In genomic region chr11:70621972-70622814, GRCm38 (mm10) we compare ENCODE assay signal across 10 mouse cellular contexts. TPM values are rescaled to one million over a fixed set of nuclear protein-coding genes. Genes with fewer than 3 reads are reported as not detected.
DNase-seq lines count a peak whose midpoint lies in the region; ATAC-seq and TF ChIP-seq lines count a peak whose summit lies in the region.
"Had no signal": no experiment of that assay in that cellular context is flagged by ENCODE, and none has a peak within 500 bp of the region (broad histone marks: within the 10 kb centered on the region; RNA-seq: fewer than 3 reads in every experiment).

No protein-coding gene starts in this region.

- no peak overlapping the region for H3K27ac ChIP-seq in heart, embryonic 10.5 days
- H3K27ac ChIP-seq in liver, embryonic 16.5 days (ENCODE audit: low read length), result no peak overlapping the region
- H3K27ac ChIP-seq in forebrain, embryonic 14.5 days (ENCODE audit: low read depth, low read length), result no peak overlapping the region
- H3K27ac ChIP-seq in forebrain, postnatal 0 days (ENCODE audit: low read depth, low read length), result no peak overlapping the region
- H3K27ac ChIP-seq: hindbrain, embryonic 14.5 days had no signal

- no peak for TF ChIP-seq CTCF in forebrain, postnatal 0 days (IDR thresholded peaks at IDR 0.05; ENCODE audit: low read depth)

- H3K4me3 ChIP-seq in heart, embryonic 10.5 days, result no peak overlapping the region
- no peak overlapping the region for H3K4me3 ChIP-seq in liver, embryonic 16.5 days (ENCODE audit: low read depth, low read length)
- no peak overlapping the region for H3K4me3 ChIP-seq in forebrain, embryonic 14.5 days (ENCODE audit: low read depth, low read length)
- H3K4me3 ChIP-seq in forebrain, postnatal 0 days (ENCODE audit: low read depth, low read length), result no peak overlapping the region

- H3K4me2 ChIP-seq in liver, embryonic 16.5 days (ENCODE audit: low read depth, low read length), result no peak overlapping the region
- H3K4me2 ChIP-seq in forebrain, embryonic 14.5 days (ENCODE audit: low read length), result no peak overlapping the region
- H3K4me2 ChIP-seq in forebrain, postnatal 0 days (ENCODE audit: low read depth), result no peak overlapping the region
- H3K4me2 ChIP-seq: hindbrain, embryonic 14.5 days had no signal

- 33% methylated on average over 7 of the region's 7 CpGs for WGBS in heart, embryonic 10.5 days
- 51% methylated on average over 7 of the region's 7 CpGs for WGBS in liver, embryonic 16.5 days (ENCODE audit: insufficient replicate concordance)
- WGBS in forebrain, embryonic 14.5 days, result 46% methylated on average over 7 of the region's 7 CpGs
- 42% methylated on average over 7 of the region's 7 CpGs for WGBS in forebrain, postnatal 0 days

- H3K9ac ChIP-seq in liver, embryonic 16.5 days (ENCODE audit: low read depth, low read length), result no peak overlapping the region
- H3K9ac ChIP-seq in forebrain, embryonic 14.5 days (ENCODE audit: low read length), result no peak overlapping the region; the same call in 1 of the 2 replicates
- no peak overlapping the region for H3K9ac ChIP-seq in forebrain, postnatal 0 days
- H3K9ac ChIP-seq: hindbrain, embryonic 14.5 days had no signal

- peak; percentile 70 for ATAC-seq in liver, embryonic 16.5 days (ENCODE audit: low read depth)
- no peak for ATAC-seq in forebrain, embryonic 14.5 days
- no peak for ATAC-seq in forebrain, postnatal 0 days

- H3K4me1 ChIP-seq in heart, embryonic 10.5 days, result 0 out of 2 replicates have a peak, but pooled peaks cover 9% of the 10 kb centered on the region
- H3K4me1 ChIP-seq in liver, embryonic 16.5 days (ENCODE audit: control insufficient read depth, low read depth, low read length), result no peaks in the 10 kb centered on the region
- no peaks in the 10 kb centered on the region for H3K4me1 ChIP-seq in forebrain, embryonic 14.5 days (ENCODE audit: control insufficient read depth, insufficient read depth, low read length)
- no peaks in the 10 kb centered on the region for H3K4me1 ChIP-seq in forebrain, postnatal 0 days (ENCODE audit: insufficient read depth)

- no peaks in the 10 kb centered on the region for H3K36me3 ChIP-seq in heart, embryonic 10.5 days
- H3K36me3 ChIP-seq in liver, embryonic 16.5 days (ENCODE audit: control insufficient read depth, insufficient read depth), result no peaks in the 10 kb centered on the region
- no peaks in the 10 kb centered on the region for H3K36me3 ChIP-seq in forebrain, embryonic 14.5 days (ENCODE audit: control insufficient read depth, insufficient read depth, low read length)
- no peaks in the 10 kb centered on the region for H3K36me3 ChIP-seq in forebrain, postnatal 0 days (ENCODE audit: insufficient read depth)

- DNase-seq in heart, embryonic 10.5 days (ENCODE audit: low spot score), result peak; percentile 63
- no peak for DNase-seq in heart, postnatal 4 days
- DNase-seq in B cell, adult 2 months, result peak; percentile 50 to 59
- DNase-seq in c-Kit-positive CD71-positive TER-119-negative erythroid progenitor cells, embryonic 14.5 days (ENCODE audit: low read depth), result peak; percentile 65
- DNase-seq in forebrain, embryonic 14.5 days (ENCODE audit: low spot score), result no peak
- DNase-seq in urinary bladder, adult 18-20 months (ENCODE audit: low spot score in 2 of 2), result no peak
- DNase-seq in forebrain, postnatal 0 days, result no peak

- no peaks in the 10 kb centered on the region for H3K9me3 ChIP-seq in heart, embryonic 10.5 days
- H3K9me3 ChIP-seq in liver, embryonic 16.5 days (replicated peaks; ENCODE audit: control insufficient read depth, low read length), result no peaks in the 10 kb centered on the region
- H3K9me3 ChIP-seq in forebrain, embryonic 14.5 days (replicated peaks; ENCODE audit: control insufficient read depth, low read length), result no peaks in the 10 kb centered on the region
- no peaks in the 10 kb centered on the region for H3K9me3 ChIP-seq in forebrain, postnatal 0 days (ENCODE audit: low read length)

- H3K27me3 ChIP-seq in heart, embryonic 10.5 days (ENCODE audit: insufficient read depth, poor library complexity, severe bottlenecking), result peaks cover 6% of the 10 kb centered on the region
- H3K27me3 ChIP-seq in liver, embryonic 16.5 days (ENCODE audit: control insufficient read depth, insufficient read depth, low read depth, low read length), result no peaks in the 10 kb centered on the region
- H3K27me3 ChIP-seq in forebrain, embryonic 14.5 days (replicated peaks; ENCODE audit: control insufficient read depth, insufficient read depth, low read length), result no peaks in the 10 kb centered on the region
- no peaks in the 10 kb centered on the region for H3K27me3 ChIP-seq in forebrain, postnatal 0 days (ENCODE audit: insufficient read depth, low read length)

RNA-seq across cellular contexts. Expression of gene Chrne, which starts 3.2 kb away (rescaled TPM):
- not detected in 2 replicates for polyA plus RNA-seq in heart, embryonic 10.5 days (2016; fragmentation: Nextera tagmentation; extraction: Ambion mirVana)
- not detected for total RNA-seq in heart, postnatal 4 days (2021)
- polyA plus RNA-seq in liver, embryonic 16.5 days (2015; fragmentation: Nextera tagmentation; extraction: Ambion mirVana), result not detected in 2 replicates
- polyA plus RNA-seq in forebrain, embryonic 14.5 days (2014; fragmentation: Nextera tagmentation; extraction: Ambion mirVana), result not detected in 2 replicates
- total RNA-seq in forebrain, postnatal 0 days (2014; rRNA removed), result 0.92 TPM in 1 of 2 replicates, not detected in the other
- polyA plus RNA-seq in forebrain, postnatal 0 days (2015; fragmentation: Nextera tagmentation; extraction: Ambion mirVana), result 0.58 and 1.0 TPM in 2 replicates
- total RNA-seq: left cerebral cortex, postnatal 36 days had no signal
- polyA plus RNA-seq: hindbrain, embryonic 14.5 days had no signal

RNA-seq across cellular contexts. Expression of gene 4930544D05Rik, which starts 6.5 kb away (rescaled TPM):
- not detected in 2 replicates for polyA plus RNA-seq in heart, embryonic 10.5 days (2016; fragmentation: Nextera tagmentation; extraction: Ambion mirVana)
- not detected for total RNA-seq in heart, postnatal 4 days (2021)
- polyA plus RNA-seq in liver, embryonic 16.5 days (2015; fragmentation: Nextera tagmentation; extraction: Ambion mirVana), result not detected in 2 replicates
- not detected in 2 replicates for polyA plus RNA-seq in forebrain, embryonic 14.5 days (2014; fragmentation: Nextera tagmentation; extraction: Ambion mirVana)
- 0.31 and 0.48 TPM in 2 replicates for total RNA-seq in forebrain, postnatal 0 days (2014; rRNA removed)
- not detected in 2 replicates for polyA plus RNA-seq in forebrain, postnatal 0 days (2015; fragmentation: Nextera tagmentation; extraction: Ambion mirVana)
- total RNA-seq: left cerebral cortex, postnatal 36 days had no signal
- polyA plus RNA-seq: hindbrain, embryonic 14.5 days had no signal

RNA-seq across cellular contexts. Expression of gene Gp1ba, which starts 16.7 kb away (rescaled TPM):
- polyA plus RNA-seq in heart, embryonic 10.5 days (2016; fragmentation: Nextera tagmentation; extraction: Ambion mirVana), result 1.6 and 1.9 TPM in 2 replicates
- total RNA-seq in heart, postnatal 4 days (2021), result under 1 TPM; 0.16 to 0.26 TPM
- polyA plus RNA-seq in liver, embryonic 16.5 days (2015; fragmentation: Nextera tagmentation; extraction: Ambion mirVana), result 2.3 and 3.9 TPM in 2 replicates
- polyA plus RNA-seq in forebrain, embryonic 14.5 days (2014; fragmentation: Nextera tagmentation; extraction: Ambion mirVana), result 0.17 and 0.22 TPM in 2 replicates
- 0.10 TPM in 1 of 2 replicates, not detected in the other for total RNA-seq in forebrain, postnatal 0 days (2014; rRNA removed)
- 0.08 and 0.18 TPM in 2 replicates for polyA plus RNA-seq in forebrain, postnatal 0 days (2015; fragmentation: Nextera tagmentation; extraction: Ambion mirVana)
- total RNA-seq: left cerebral cortex, postnatal 36 days had no signal

RNA-seq across cellular contexts. Expression of gene Rnf167, which starts 24.8 kb away (rescaled TPM):
- polyA plus RNA-seq in heart, embryonic 10.5 days (2016; fragmentation: Nextera tagmentation; extraction: Ambion mirVana), result 68.3 and 74.4 TPM in 2 replicates
- 10 to 100 TPM; 42.1 to 42.8 TPM for total RNA-seq in heart, postnatal 4 days (2021)
- 76.4 and 79.6 TPM in 2 replicates for polyA plus RNA-seq in liver, embryonic 16.5 days (2015; fragmentation: Nextera tagmentation; extraction: Ambion mirVana)
- 105 and 118 TPM in 2 replicates for polyA plus RNA-seq in forebrain, embryonic 14.5 days (2014; fragmentation: Nextera tagmentation; extraction: Ambion mirVana)
- total RNA-seq in forebrain, postnatal 0 days (2014; rRNA removed), result 63.2 and 76.4 TPM in 2 replicates
- 102 and 109 TPM in 2 replicates for polyA plus RNA-seq in forebrain, postnatal 0 days (2015; fragmentation: Nextera tagmentation; extraction: Ambion mirVana)

RNA-seq across cellular contexts. Expression of gene Slc25a11, which starts 25.1 kb away (rescaled TPM):
- polyA plus RNA-seq in heart, embryonic 10.5 days (2016; fragmentation: Nextera tagmentation; extraction: Ambion mirVana), result 207 and 246 TPM in 2 replicates
- total RNA-seq in heart, postnatal 4 days (2021), result 100 to 1,000 TPM; 311 to 313 TPM
- 74.5 and 79.2 TPM in 2 replicates for polyA plus RNA-seq in liver, embryonic 16.5 days (2015; fragmentation: Nextera tagmentation; extraction: Ambion mirVana)
- polyA plus RNA-seq in forebrain, embryonic 14.5 days (2014; fragmentation: Nextera tagmentation; extraction: Ambion mirVana), result 165 and 190 TPM in 2 replicates
- total RNA-seq in forebrain, postnatal 0 days (2014; rRNA removed), result 133 and 134 TPM in 2 replicates
- polyA plus RNA-seq in forebrain, postnatal 0 days (2015; fragmentation: Nextera tagmentation; extraction: Ambion mirVana), result 151 and 160 TPM in 2 replicates

Comparison
In these comparisons a context has a peak if more than half of its experiments do, and no peak if none do; other contexts are left out.
1. DNase-seq: peak in heart, embryonic 10.5 days (single experiment), B cell, adult 2 months (2 of 2) and c-Kit-positive CD71-positive TER-119-negative erythroid progenitor cells, embryonic 14.5 days (single experiment); none in heart, postnatal 4 days (single experiment), forebrain, embryonic 14.5 days (single experiment), urinary bladder, adult 18-20 months (0 of 2) and forebrain, postnatal 0 days (single experiment).